Mouse (Mus musculus) brown adipose tissue, adult 24 weeks (tissue): ENCODE results near the gene Hdc. TPM values are rescaled to one million over a fixed set of nuclear protein-coding genes. Genes with fewer than 3 reads are reported as not detected.
A peak's percentile ranks its signal among the peaks of the same experiment; 100 is the strongest.

Source experiments
- H3K27ac ChIP-seq: fragments of 200-500 bp; replicated peaks from 2 replicates; pipeline ENCODE4 v1.5.1; 2012; ENCODE audit warnings: low read depth, mild to moderate bottlenecking, low read length
- H3K4me1 ChIP-seq: fragments of 200-500 bp; 2 replicates; pipeline ENCODE4 v1.6.1; 2012; ENCODE audit warnings: low read length, mixed read lengths; ENCODE audit not compliant: control insufficient read depth, insufficient read depth, insufficient read length
- H3K4me3 ChIP-seq: fragments of 200-500 bp; 2 replicates; pipeline ENCODE4 v1.5.1; 2012; ENCODE audit warnings: low read depth, mild to moderate bottlenecking, low read length, moderate library complexity; ENCODE audit not compliant: insufficient read depth
- polyA plus RNA-seq: library from polyadenylated mRNA; stranded (reverse); fragments of >200 nt; gene quantifications from 2 replicates; pipeline ENCODE4 v1.2.4, GENCODE M21; 2012; ENCODE audit not compliant: missing spikeins, insufficient read depth, insufficient read length

Gene Hdc
- 1.4 and 2.1 TPM in 2 replicates for polyA plus RNA-seq

DNA sequence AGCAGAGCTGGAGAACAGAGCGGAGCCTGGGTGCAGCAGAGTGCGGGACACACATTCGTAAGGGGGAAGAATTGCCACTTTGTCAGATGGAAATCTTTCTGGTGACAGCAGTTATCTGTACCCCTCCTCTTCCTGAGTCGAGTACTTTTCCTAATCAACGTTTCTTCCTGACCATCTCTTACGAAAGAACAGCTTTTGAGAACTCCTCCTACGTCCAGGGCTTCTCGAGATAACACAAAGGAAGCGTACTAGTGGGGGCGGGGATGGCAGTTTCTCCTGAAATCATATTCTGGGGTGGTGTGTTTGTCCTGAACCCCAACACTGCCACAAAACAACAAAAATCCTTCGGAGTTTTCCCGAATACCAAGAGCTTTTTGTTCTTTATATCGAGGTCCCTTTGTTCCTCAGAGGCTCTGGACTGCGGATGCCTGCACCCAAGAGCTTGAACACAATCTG lies at the start of gene Hdc:
Hdc (minus strand) TSS at position 51 of the 456 bp plus-strand sequence.
- H3K4me3 ChIP-seq: no peak within 1 kb of the TSS
- no peaks in the 10 kb centered on the region for H3K4me1 ChIP-seq
- H3K27ac ChIP-seq: 0 out of 2 replicates have a peak within 1 kb of the TSS, but pooled peaks have one; percentile 2

DNA sequence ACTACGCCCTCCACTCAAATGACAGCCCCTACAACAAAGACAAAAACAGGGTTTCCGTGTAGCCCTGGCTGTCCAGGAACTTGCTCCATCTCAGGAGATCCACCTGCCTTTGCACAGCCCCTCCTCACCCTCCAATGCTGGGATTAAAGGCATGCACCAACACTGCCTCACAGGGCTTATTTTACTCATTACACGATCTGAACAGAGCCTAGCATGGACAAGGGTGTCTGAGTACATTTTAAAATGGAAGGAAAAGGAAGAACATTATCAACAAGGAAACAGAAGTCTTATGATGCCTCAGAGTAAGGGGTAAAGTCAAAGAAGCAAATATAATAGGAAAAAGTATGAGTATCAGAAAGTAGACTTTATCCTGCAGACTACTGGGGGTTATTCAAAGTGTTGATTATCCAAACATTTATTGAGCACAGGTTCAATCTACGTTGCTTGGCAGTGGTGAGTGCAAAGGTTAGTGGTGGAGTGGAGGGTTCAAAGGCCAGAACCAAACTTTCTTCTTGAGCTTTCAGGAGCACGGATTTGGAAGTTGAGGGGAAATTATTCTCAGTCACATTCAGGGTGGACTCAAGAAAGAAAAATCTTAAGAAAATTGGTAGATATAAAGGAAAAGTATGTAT lies 49.6 kb upstream of the Hdc start:
- Histone ChIP-seq H3K27ac (no peak overlapping the region), H3K4me1 (peaks cover 9% of the 10 kb centered on the region), H3K4me3 (no peak overlapping the region)

DNA sequence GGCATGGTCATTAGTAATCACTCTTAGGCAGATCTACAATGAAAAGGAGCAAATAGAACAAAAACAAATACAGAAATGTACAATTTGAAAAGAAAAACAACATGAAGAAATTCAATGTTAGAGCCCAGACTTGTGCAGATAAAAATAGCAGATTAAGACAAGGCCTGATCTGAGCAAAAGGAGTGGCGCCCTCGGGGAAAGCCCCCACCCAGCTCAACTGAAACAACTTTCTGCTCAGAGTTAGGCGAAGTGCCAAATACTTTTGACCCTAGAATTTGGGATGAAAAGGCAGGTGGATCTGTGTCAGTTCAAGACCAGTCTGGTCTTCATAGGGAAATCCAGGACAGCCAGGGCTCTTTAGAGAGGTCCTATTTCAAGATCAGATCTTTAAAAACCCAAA lies 46.9 kb upstream of the Hdc start:
- Histone ChIP-seq H3K27ac (no peak overlapping the region), H3K4me3 (no peak overlapping the region), H3K4me1 (0 out of 2 replicates have a peak, but pooled peaks cover 3% of the 10 kb centered on the region)

DNA sequence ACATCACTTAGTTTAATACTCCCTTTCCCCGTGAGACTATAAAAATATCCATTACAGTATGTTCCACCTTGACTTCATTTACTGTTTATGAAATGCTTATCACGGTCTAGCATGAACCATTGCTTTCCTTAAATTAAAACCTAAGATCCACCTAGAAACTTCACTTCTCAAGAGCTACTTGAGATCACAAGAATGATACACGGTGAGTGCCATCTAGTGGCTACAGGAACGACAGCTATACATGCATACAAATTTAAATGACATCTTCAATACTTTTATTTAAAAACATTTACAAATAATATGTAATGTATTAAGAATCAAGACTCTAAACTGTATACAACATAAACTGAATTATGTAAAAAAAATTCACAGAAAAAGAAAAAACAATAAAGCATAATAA lies 44.4 kb upstream of the Hdc start:
- Histone ChIP-seq H3K4me3 (no peak overlapping the region), H3K27ac (no peak overlapping the region), H3K4me1 (0 out of 2 replicates have a peak, but pooled peaks cover 3% of the 10 kb centered on the region)

DNA sequence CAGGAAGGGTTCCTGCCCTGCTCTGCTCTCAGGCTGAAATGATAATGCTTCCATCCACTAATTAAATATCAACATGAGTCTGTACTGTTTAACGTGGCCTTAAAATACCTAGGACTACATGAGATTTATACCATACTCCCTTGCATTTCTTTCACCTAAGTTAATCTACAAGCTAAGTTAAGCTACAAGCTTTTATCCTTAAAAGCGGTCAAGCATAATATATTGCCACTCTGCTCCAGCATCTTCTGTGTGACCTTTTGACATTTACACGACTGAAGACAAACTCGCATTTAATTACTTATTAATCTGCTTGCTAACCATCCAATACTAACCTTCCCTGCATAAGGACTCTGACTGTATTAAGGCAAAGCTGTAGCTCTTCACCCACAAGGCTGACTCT lies 33.8 kb upstream of the Hdc start:
- no peak overlapping the region for H3K4me3 ChIP-seq
- no peaks in the 10 kb centered on the region for H3K4me1 ChIP-seq
- H3K27ac ChIP-seq: no peak overlapping the region

DNA sequence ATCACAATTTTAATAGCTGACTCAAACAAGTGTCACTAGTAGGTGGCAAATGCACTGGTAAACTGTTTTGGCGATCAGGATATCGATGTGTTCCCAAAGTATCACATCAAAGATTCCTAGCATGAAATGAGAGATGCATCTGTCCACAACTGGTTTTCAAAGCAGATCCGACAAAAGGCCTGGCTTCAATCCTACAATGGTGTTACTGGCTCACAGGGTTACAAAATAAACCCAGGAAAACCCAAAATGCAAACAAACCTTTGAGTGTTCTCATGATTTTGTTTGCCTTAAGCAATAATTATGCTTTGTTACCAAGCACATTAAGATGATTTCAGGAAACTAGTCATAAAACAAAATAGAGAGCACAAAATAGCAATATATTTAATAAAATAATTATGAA lies 28.7 kb upstream of the Hdc start:
- Histone ChIP-seq H3K4me1 (no peaks in the 10 kb centered on the region), H3K27ac (no peak overlapping the region), H3K4me3 (no peak overlapping the region)

DNA sequence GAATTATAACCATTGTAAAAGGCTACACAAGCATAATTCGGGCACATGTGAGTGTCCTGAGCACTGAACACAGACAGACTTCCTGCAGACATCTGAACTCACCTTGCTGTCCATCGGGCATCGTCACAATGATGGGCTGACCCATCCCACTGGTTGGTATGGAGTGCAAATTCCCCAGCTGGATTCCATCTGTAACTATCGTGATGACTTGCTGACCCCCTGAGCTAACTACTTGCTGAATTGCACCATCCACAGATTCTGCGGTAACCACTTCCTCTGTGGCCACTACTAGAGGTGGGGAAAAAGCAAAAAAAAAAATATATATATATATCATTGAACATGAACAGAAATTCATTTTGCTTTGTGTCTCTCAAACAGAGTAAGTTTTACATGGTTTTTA lies 27.4 kb upstream of the Hdc start:
- Histone ChIP-seq H3K4me1 (no peaks in the 10 kb centered on the region), H3K27ac (no peak overlapping the region), H3K4me3 (no peak overlapping the region)

DNA sequence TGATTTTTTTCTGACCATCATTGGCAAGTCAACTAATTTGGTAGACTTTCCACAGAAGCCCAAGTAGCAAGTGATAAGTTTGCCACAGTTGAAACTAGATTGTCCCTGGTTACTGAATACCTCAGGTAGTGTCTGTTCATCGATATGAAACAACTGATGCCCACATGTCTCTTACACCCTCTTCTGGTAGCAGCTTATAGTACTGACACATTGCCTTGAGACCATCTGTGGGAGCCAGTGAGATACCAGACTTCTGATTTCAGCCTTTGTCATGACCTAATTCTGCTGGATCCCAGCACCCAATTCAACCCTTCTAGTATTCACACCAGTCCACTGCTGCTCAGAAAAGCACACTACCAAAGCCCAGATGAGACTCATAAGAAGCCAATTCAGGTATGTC lies 25.7 kb upstream of the Hdc start:
- Histone ChIP-seq H3K4me3 (no peak overlapping the region), H3K27ac (no peak overlapping the region), H3K4me1 (no peaks in the 10 kb centered on the region)

DNA sequence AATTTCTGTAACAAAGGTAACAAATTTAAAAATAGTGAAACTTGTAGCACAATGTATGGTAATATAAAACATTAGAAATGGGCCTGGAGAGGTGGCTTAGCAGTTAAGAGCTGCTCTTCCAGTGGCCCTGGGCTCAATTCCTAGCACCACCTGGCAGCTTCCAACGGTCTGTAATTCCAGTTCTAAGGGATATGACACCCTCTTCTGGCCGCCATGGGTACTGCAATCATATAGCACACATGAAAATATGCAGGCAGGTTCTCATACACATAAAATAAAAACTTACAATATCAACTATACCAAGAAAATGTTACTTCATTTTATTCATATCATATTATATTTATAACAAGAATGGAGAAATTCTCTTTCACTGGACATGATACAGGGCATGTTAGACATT lies 21.2 kb upstream of the Hdc start:
- Histone ChIP-seq H3K4me3 (no peak overlapping the region), H3K27ac (no peak overlapping the region), H3K4me1 (peaks cover 2% of the 10 kb centered on the region; the same call in 1 of the 2 replicates)

DNA sequence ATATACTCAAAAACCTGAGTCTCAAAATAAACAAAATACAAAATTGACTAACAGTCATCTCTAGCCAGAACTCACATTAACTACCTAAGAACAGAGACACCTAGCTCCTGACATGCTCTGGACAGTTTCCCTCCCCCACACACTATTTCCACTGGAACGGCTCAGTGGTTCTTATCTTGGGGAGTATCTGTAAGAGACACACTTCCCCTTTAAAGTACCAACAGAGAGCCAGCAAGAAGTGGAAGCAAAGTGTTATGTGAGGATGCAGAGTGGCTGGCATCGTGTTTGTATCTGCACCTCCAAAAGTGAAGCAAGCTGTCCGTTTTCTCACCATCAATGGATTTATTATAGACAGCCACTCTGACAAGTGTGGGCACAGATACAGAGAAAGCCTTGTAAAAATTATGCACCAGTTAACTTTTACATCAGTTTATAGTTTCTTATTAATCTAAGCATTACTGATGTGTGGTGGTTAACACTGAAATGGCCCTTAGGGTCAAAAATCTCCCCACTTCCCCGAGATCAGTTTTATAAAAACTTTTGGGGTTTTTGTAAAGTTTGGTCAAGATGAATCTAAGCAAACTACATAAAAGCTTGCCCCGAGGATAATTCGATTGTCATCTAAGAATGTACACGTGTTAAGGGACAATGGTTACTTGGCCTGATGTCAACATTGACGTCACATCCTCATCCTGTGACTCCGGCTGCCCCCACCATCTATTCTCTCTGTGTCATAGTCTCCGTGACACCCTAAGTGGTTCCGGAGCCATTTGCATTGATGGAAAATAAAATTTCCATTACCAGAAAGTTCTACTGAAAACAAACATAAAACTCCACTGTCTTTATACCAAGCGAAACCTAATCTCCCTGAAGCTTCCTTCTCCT lies 17.1 kb upstream of the Hdc start:
- H3K4me1 ChIP-seq: peaks cover 2% of the 10 kb centered on the region; the same call in 1 of the 2 replicates
- peak overlapping the region; percentile 67 for H3K27ac ChIP-seq
- no peak overlapping the region for H3K4me3 ChIP-seq

DNA sequence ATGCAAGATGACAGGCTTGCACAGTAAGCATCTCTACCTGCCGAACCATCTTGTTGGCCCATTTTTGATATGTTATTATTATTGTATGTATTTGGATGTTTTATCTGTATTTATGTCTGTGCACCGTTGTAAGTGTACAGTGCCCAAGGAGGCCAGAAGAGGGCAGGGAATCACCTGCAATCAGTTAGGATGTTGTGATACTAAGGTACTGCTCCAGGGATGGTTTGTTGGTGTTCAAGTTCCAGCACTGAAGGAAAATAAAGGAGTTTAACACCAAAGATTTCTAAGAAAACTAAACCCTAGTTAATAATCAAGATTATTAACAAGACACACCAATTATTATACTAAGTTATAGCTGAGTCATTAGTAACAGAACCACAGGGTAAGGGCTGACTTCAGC lies 14.1 kb upstream of the Hdc start:
- Histone ChIP-seq H3K27ac (no peak overlapping the region), H3K4me1 (peaks cover 2% of the 10 kb centered on the region; the same call in 1 of the 2 replicates), H3K4me3 (no peak overlapping the region)

DNA sequence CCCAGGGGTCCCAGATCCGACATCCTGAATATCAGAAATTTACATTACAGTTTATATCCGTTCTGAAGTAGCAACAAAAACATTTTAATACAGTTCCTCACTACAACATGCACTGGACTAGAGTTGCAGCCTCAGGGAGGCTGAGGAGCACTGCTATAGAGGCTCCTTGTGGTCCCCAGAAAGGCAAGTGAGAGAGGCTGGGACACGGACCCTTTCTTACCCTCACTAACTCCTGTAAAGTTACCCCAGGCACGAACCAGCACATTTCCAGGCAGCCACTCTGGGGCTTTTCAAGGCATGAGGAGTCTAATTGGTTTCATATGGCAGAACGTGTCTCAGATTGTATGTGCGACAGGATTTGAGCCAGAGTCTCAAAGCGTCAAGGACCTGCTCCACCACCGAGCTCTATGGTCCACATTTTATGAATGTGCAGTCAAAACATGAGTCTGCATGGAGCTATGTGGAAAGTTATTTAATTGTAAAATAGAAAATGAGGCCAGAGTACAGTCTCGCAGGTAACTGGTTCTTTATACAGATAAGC lies 9.4 kb upstream of the Hdc start:
- no peaks in the 10 kb centered on the region for H3K4me1 ChIP-seq
- H3K4me3 ChIP-seq: no peak overlapping the region
- H3K27ac ChIP-seq: no peak overlapping the region

DNA sequence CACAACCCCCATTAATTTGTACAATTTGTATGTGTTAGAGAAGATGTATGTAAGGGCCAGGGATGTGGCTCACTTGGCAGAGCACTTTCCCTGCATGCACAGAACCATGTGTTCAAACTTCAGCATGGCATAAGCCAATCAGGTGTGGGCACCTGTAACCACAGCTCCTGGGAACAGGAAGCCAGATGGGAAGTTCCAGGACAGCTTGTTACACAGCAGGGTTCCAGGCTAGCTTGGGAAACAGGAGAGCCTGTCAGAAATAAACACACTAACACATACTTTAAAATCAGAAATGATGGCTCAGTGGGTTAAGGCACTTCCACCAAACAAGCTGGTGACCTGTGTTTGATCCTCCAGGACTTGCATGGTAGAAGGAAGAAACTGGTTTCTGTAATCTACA lies 4.0 kb upstream of the Hdc start:
- H3K4me1 ChIP-seq: no peaks in the 10 kb centered on the region
- H3K4me3 ChIP-seq: no peak overlapping the region
- H3K27ac ChIP-seq: no peak overlapping the region

DNA sequence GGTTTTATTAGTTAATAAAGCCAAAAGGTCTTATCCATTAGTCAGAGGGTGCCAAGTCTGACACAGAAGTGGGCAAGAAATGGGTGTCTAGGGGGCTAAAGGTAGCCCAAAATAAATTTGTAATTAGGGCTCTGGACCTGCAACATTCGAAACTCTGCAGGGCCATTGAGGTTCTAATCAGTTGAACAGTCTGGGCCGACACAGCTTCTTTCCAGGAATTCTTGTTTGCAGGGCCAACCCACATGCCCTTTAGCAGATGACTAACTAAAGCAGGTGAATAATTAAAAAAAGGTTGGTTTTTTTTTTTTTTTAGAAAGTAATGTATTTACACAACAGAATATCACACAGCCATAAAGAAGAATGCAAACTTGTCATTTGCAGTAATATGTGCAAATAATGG lies 3.4 kb upstream of the Hdc start:
- Histone ChIP-seq H3K4me1 (no peaks in the 10 kb centered on the region), H3K4me3 (no peak overlapping the region), H3K27ac (no peak overlapping the region)

DNA sequence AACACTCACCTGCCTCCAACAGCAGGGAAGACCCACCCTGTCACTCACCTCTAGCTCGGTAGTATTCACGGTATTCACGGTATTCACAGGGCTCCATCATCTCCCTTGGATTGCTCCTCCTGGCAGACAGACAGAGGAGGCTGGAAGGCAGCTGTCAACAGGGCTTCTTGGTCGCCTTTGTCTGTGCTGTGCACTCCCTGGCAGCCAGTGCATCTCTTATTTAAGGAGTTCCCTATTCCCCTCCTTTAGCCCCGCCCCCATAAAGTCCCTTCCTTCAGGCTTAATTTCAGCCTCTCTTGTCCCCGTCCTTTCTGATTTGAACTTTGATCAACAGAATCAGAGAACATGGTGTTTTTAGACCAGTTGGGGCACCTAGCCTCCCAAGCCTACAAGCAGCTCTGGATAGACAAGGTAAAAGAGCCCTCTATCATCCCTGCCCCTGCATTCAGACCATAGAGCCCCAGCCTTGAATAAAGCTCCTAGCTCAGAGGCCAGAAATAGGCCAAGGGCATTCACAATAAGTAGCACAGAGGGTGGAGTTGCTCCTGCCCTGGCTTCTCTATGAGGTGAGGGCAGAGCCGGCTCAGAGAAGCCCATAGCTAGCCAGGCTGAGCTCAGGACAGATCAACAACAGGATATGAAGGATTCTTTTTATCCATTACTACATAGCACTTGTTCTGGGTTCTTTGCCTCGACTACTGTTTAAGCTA lies 474 bp downstream of the Hdc start:
- H3K4me1 ChIP-seq: no peaks in the 10 kb centered on the region
- H3K4me3 ChIP-seq: no peak overlapping the region
- H3K27ac ChIP-seq: 0 out of 2 replicates have a peak overlapping the region, but pooled peaks have one; percentile 2
